Mouse (Mus musculus) ES-Bruce4 (cell line): Measurements from ENCODE around the gene Cd4.

Experiments used
- CTCF ChIP-seq: IDR thresholded peaks from one replicate; pipeline ENCODE4 v1.8.1; 2011; ENCODE audit warnings: low read depth, low read length
- EP300 ChIP-seq: IDR thresholded peaks from 2 replicates; pipeline ENCODE4 v1.6.1; 2011; ENCODE audit warnings: low read depth, low read length; ENCODE audit not compliant: insufficient read depth
- POLR2A ChIP-seq: IDR thresholded peaks from one replicate; pipeline ENCODE4 v1.8.1; 2011; ENCODE audit warnings: low read length; ENCODE audit not compliant: insufficient read depth

GRCm38 (mm10) chr6:124829799-124830700, 58.0 kb downstream of the Cd4 start:
- TF ChIP-seq EP300, result no peak
- TF ChIP-seq CTCF, result no peak
- TF ChIP-seq POLR2A, result peak; percentile 14
